Mouse (Mus musculus) brain, embryonic 14.5 days (tissue): Measurements from ENCODE around the gene Slc5a3.

ENCODE experiments used
- CTCF ChIP-seq: fragments of 200-500 bp; IDR thresholded peaks from 2 replicates; pipeline ENCODE4 v1.5.1; 2012; ENCODE audit warnings: inconsistent platforms, mild to moderate bottlenecking, moderate library complexity, borderline replicate concordance; ENCODE audit not compliant: insufficient read depth, insufficient read length; ENCODE audit errors: extremely low read depth
- POLR2A ChIP-seq: fragments of 200-500 bp; IDR thresholded peaks from 2 replicates; pipeline ENCODE4 v1.6.1; 2012; ENCODE audit warnings: mild to moderate bottlenecking, inconsistent platforms, borderline replicate concordance; ENCODE audit not compliant: poor library complexity, insufficient read depth, insufficient read length, severe bottlenecking; ENCODE audit errors: extremely low read depth

GRCm38 (mm10) chr16:92037891-92038607 lies 20.1 kb upstream of the Slc5a3 start:
- TF ChIP-seq CTCF (no peak), POLR2A (no peak)
